Mouse (Mus musculus) lung, adult 2 months (tissue): ENCODE measurements around the gene Tcf23. TPM values are rescaled to one million over a fixed set of nuclear protein-coding genes. Genes with fewer than 3 reads are reported as not detected.
A peak's percentile ranks its signal among the peaks of the same experiment; 100 is the strongest.

Experiments used
- DNase-seq: peaks from one replicate; pipeline ENCODE4 v3.0.0; 2022
- H3K4me1 ChIP-seq: fragments of 200-500 bp; 2 replicates; pipeline ENCODE4 v1.6.1; 2011; ENCODE audit warnings: low read length; ENCODE audit not compliant: control insufficient read depth, insufficient read depth
- H3K4me3 ChIP-seq: fragments of 200-500 bp; replicated peaks from 2 replicates; pipeline ENCODE3; 2011; ENCODE audit warnings: low read depth, mild to moderate bottlenecking, control low read depth, low read length; ENCODE audit errors: extremely low read depth
- CTCF ChIP-seq: fragments of 200-500 bp; IDR thresholded peaks from 2 replicates; pipeline ENCODE4 v1.5.1; 2011; ENCODE audit warnings: mild to moderate bottlenecking, low read length, control low read depth; ENCODE audit not compliant: insufficient read depth
- POLR2A ChIP-seq: fragments of 200-500 bp; IDR thresholded peaks from 2 replicates; pipeline ENCODE4 v1.6.1; 2011; ENCODE audit warnings: low read depth, mild to moderate bottlenecking, control low read depth, low read length, borderline replicate concordance; ENCODE audit errors: extremely low read depth
- WGBS: fragments of 180-500 bp; shearing (Covaris S2); methylation state at CpG from one replicate; pipeline ENCODE4 v1.1.7; 2018; 5-methylcytosine and 5-hydroxymethylcytosine counted together
- polyA plus RNA-seq: library from polyadenylated mRNA; depleted of rRNA; stranded (reverse); fragments of >200 nt; gene quantifications from 2 replicates; pipeline ENCODE4 v1.2.3, GENCODE M21; 2012

The Tcf23 gene
- polyA plus RNA-seq, 1 experiment = 1.2 TPM

- no peak overlapping the region for H3K4me3 ChIP-seq
- 44% methylated on average over 7 of the region's 7 CpGs for whole genome bisulfite sequencing
- DNase-seq = no peak
- H3K4me1 ChIP-seq = no peaks in the 10 kb centered on the region
- TF ChIP-seq POLR2A (no peak), CTCF (no peak)
Observed at GRCm38 (mm10) chr5:30927945-30928529, 40.4 kb upstream of the Tcf23 start.

DNA sequence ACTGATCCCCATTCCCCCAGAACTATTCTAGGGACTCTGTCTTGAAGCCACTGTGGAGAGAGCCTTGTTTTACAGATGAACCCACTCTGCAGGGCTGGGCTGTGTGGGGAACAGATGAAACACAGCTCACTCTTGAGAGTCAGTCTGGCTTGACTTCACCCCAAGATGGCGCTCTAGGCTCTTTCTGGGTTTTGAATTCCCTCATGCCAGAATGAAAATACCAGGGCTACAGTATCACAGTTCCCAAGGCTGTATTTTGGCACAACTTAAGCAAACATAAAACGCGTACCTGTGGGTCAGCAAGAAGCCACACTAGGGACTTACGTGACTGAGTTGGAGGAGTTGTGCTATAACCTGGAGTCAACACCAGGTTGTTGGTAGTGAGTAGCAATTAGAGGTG, 38.3 kb upstream of the Tcf23 start:
- Histone ChIP-seq H3K4me3 (no peak overlapping the region), H3K4me1 (no peaks in the 10 kb centered on the region)
- DNase-seq = peak; percentile 71
- TF ChIP-seq POLR2A = no peak
- TF ChIP-seq CTCF = peak; percentile 68
- 28% methylated on average over 4 of the region's 4 CpGs for WGBS

GRCm38 (mm10) chr5:30930846-30931245, 37.6 kb upstream of the Tcf23 start:
- DNase-seq = no peak
- no peak for TF ChIP-seq CTCF
- TF ChIP-seq POLR2A = no peak
- no peak overlapping the region for H3K4me3 ChIP-seq
- H3K4me1 ChIP-seq = no peaks in the 10 kb centered on the region
- 65% methylated on average over 6 of the region's 6 CpGs for WGBS

- no peaks in the 10 kb centered on the region for H3K4me1 ChIP-seq
- WGBS = 86% methylated on average over 4 of the region's 4 CpGs
- no peak overlapping the region for H3K4me3 ChIP-seq
- TF ChIP-seq CTCF (no peak), POLR2A (no peak)
- no peak for DNase-seq
Observed at GRCm38 (mm10) chr5:30931378-30931777, 37.1 kb upstream of the Tcf23 start.

GRCm38 (mm10) chr5:30933705-30934104, 34.8 kb upstream of the Tcf23 start:
- TF ChIP-seq CTCF = no peak
- no peak for TF ChIP-seq POLR2A
- WGBS = 60% methylated on average over 5 of the region's 5 CpGs
- no peak for DNase-seq
- Histone ChIP-seq H3K4me3 (no peak overlapping the region), H3K4me1 (no peaks in the 10 kb centered on the region)

DNA sequence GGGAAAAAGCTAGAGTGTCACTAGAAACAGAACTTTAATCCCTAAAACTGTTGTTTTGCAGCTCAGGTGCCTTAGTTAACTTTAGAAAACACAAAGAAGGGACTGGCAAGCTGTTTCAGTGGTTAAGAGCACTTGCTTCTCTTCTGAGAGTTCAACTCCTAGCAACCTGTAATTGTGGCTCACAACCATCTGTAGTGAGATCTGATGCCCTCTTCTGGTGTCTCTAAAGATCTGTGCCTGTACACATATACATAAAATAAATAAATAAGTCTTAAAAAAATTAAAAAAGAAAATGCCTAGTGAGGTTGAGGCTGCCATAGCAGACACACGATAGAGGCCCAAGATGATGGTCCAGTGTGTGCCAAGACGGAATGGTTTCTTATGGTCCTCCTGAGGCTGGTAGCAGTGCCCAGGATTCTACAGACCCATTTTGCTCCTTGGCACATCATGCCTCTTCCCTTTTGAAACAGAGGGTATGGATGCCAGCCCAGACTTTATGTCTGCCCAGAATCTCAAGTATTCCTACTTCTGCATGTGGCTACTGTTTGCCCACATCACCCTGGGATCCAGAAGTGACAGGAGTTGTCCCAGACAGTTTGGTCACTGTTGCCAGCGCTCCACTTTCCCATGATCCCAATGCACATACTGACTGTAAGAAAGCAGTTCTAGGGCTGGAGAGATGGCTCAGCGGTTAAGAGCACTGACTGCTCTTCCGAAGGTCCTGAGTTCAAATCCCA, 33.6 kb upstream of the Tcf23 start:
- Histone ChIP-seq H3K4me3 (no peak overlapping the region), H3K4me1 (no peaks in the 10 kb centered on the region)
- 92% methylated on average over 5 of the region's 5 CpGs for WGBS
- no peak for DNase-seq
- TF ChIP-seq POLR2A = no peak

GRCm38 (mm10) chr5:30943004-30943403, 25.5 kb upstream of the Tcf23 start:
- no peak for DNase-seq
- 90% methylated on average over 2 of the region's 2 CpGs for WGBS
- no peak for TF ChIP-seq POLR2A
- TF ChIP-seq CTCF = peak; percentile 39; the same call in 1 of the 2 replicates
- Histone ChIP-seq H3K4me3 (no peak overlapping the region), H3K4me1 (no peaks in the 10 kb centered on the region)

GRCm38 (mm10) chr5:30944344-30944743, 24.1 kb upstream of the Tcf23 start:
- Histone ChIP-seq H3K4me3 (no peak overlapping the region), H3K4me1 (no peaks in the 10 kb centered on the region)
- WGBS = 92% methylated on average over 6 of the region's 6 CpGs
- TF ChIP-seq CTCF (no peak), POLR2A (no peak)
- DNase-seq = no peak

DNA sequence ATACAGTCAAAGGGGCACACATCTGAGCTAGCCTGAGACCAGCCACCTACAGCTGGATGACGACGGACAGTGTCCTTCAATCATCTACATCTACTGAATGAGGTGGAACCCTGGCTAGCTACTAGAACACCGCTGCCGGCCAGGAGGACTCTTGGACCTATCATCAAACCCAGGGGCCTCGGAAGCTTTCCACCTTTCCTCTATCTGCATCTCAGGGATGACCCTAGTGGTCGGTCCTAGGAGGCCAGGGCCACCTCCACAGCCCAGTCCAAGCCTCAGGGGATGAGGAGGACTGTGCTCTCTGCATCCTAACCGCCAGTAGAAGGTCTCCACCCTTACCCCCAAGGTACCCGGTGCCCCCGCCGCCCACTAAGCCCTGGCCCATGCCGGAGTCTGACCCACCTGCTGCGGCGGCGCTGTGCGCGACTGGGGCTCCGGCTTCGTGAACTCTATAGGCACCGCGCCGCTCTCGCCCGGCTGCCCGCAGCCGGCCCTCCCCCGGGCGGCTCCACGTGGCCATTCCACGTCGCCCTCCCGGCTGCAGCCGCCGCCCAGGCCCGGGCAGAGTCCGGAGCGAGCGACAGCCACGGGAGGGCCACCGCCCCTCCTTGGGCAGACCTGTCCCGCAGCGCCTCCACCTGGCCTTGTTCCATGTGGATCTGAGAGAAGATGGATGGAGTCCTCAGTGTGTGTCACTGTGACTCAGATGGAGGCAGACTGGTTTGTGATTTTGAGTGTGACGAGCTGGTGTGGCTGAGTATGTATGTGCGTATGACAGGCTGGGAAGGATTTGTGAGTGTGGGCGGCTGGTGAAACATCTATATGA, 23.3 kb upstream of the Tcf23 start, which contains the start of gene Cgref1:
TSS of gene Cgref1 (minus strand) at position 636 of the 826 bp plus-strand sequence.
- DNase-seq = peak; percentile 34
- Histone ChIP-seq H3K4me1 (no peaks in the 10 kb centered on the region), H3K4me3 (no peak within 1 kb of the TSS)
- 9% methylated on average over 44 of the region's 44 CpGs for WGBS
- TF ChIP-seq POLR2A (no peak), CTCF (no peak)
